Mouse (Mus musculus): ENCODE data around the gene Tiam2. TPM values are rescaled to one million over a fixed set of nuclear protein-coding genes. Genes with fewer than 3 reads are reported as not detected.

Tiam2 gene
- polyA plus RNA-seq, 1 experiment from 2014 or later: 7.8 TPM

DNA sequence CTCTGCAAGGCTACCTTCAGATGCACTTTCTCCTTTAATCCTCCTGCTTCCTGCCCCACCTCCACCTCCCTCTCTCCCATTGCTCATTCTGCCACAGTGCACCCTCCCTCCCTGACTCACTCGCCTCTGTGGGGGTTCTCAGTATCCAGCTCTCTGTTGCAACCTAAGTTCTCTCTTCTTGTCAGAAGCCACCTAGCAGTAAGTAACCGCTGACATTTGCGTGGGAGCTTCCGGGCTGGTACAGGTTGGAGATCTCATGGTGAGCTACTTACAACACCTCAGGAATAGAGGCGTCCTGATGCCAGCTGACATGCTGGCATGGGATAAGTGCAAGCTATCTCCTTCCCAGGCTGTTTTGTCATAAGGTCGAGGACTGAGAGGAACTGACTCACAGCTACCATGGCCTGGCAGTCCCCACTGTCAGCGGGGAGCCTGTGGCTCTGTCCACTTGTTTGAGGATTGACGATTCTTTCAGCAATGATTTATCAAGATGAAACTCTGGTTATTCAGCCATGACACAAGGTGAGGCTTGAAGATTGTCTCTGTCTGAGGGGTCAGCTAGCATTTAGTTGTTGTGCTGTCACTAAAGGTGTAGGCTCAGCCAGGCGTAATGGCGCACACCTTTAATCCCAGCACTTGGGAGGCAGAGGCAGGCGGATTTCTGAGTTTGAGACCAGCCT, 164.0 kb downstream of the Tiam2 start:
- H3K36me3 ChIP-seq (ENCODE audit: control insufficient read depth, insufficient read depth, low read length): no peaks in the 10 kb centered on the region
- H3K4me1 ChIP-seq (ENCODE audit: control insufficient read depth, insufficient read depth, low read length): no peaks in the 10 kb centered on the region
- H3K27me3 ChIP-seq (ENCODE audit: control insufficient read depth, insufficient read depth, low read length): no peaks in the 10 kb centered on the region
- H3K9me3 ChIP-seq (ENCODE audit: control insufficient read depth, low read length): no peaks in the 10 kb centered on the region
- no peak overlapping the region for H3K9ac ChIP-seq (replicated peaks; ENCODE audit: low read depth, low read length)
- H3K4me3 ChIP-seq (ENCODE audit: low read depth, low read length): no peak overlapping the region
- H3K27ac ChIP-seq (ENCODE audit: low read depth, low read length): no peak overlapping the region
- WGBS: 84% methylated on average over 11 of the region's 11 CpGs
- no peak overlapping the region for H3K4me2 ChIP-seq (ENCODE audit: low read depth, low read length)
- ATAC-seq (ENCODE audit: low read depth): no peak

- 78% methylated on average over 5 of the region's 5 CpGs for WGBS
- ATAC-seq (ENCODE audit: low read depth): no peak
- H3K27me3 ChIP-seq (ENCODE audit: control insufficient read depth, insufficient read depth, low read length): no peaks in the 10 kb centered on the region
- no peak overlapping the region for H3K9ac ChIP-seq (replicated peaks; ENCODE audit: low read depth, low read length)
- no peak overlapping the region for H3K27ac ChIP-seq (ENCODE audit: low read depth, low read length)
- no peak overlapping the region for H3K4me2 ChIP-seq (ENCODE audit: low read depth, low read length)
- no peaks in the 10 kb centered on the region for H3K36me3 ChIP-seq (ENCODE audit: control insufficient read depth, insufficient read depth, low read length)
- H3K4me3 ChIP-seq (ENCODE audit: low read depth, low read length): no peak overlapping the region
- H3K9me3 ChIP-seq (ENCODE audit: control insufficient read depth, low read length): no peaks in the 10 kb centered on the region
- no peaks in the 10 kb centered on the region for H3K4me1 ChIP-seq (ENCODE audit: control insufficient read depth, insufficient read depth, low read length)
Measured at GRCm38 (mm10) chr17:3491065-3491464, 164.7 kb downstream of the Tiam2 start.

DNA sequence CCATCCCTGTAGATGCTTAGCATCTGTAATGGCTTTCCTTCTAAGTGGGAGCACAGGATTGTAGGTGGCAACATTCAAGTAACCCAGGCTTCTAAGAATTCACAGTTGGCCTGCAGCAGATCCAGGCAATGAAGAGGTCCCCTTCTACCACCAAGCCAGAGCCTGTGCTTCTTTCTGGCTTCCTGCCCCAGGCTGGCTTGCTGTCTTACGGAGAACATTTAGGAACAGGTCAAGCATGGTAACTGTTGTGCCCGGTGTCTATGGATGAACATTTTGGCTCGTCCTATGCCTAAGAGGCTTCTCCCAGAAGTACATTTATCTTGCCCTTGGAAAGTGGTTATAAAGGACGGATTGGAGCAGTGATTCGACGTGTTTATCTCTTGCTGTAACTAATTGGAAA, 165.3 kb downstream of the Tiam2 start:
- no peaks in the 10 kb centered on the region for H3K27me3 ChIP-seq (ENCODE audit: control insufficient read depth, insufficient read depth, low read length)
- no peaks in the 10 kb centered on the region for H3K9me3 ChIP-seq (ENCODE audit: control insufficient read depth, low read length)
- 83% methylated on average over 6 of the region's 6 CpGs for WGBS
- H3K27ac ChIP-seq (ENCODE audit: low read depth, low read length): no peak overlapping the region
- H3K4me3 ChIP-seq (ENCODE audit: low read depth, low read length): no peak overlapping the region
- H3K9ac ChIP-seq (replicated peaks; ENCODE audit: low read depth, low read length): no peak overlapping the region
- no peak for ATAC-seq (ENCODE audit: low read depth)
- no peaks in the 10 kb centered on the region for H3K36me3 ChIP-seq (ENCODE audit: control insufficient read depth, insufficient read depth, low read length)
- no peak overlapping the region for H3K4me2 ChIP-seq (ENCODE audit: low read depth, low read length)
- H3K4me1 ChIP-seq (ENCODE audit: control insufficient read depth, insufficient read depth, low read length): no peaks in the 10 kb centered on the region

DNA sequence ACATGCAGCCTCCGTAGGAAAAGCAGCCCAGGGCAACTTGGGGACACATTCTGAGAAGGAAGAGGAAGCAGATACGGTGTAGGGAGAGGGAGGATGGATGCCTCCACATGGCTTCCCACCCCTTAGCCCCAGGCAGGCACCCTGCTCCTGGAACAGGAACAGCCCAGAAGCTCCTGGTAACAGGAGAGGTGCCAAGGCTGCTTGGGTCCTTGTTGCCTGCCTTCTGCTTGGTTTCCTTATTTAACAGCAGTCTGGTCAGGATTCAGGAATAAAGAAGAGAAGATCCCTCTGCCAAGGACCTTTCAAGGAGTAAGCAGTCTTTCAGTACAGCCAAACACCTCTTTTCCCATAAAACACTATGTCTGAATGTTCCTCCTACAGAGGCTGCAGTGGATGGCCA, 169.2 kb downstream of the Tiam2 start:
- ATAC-seq (ENCODE audit: low read depth): no peak
- Histone ChIP-seq H3K27ac (ENCODE audit: low read depth, low read length) (no peak overlapping the region), H3K27me3 (ENCODE audit: control insufficient read depth, insufficient read depth, low read length) (no peaks in the 10 kb centered on the region), H3K9ac (replicated peaks; ENCODE audit: low read depth, low read length) (no peak overlapping the region), H3K4me2 (ENCODE audit: low read depth, low read length) (no peak overlapping the region), H3K9me3 (ENCODE audit: control insufficient read depth, low read length) (no peaks in the 10 kb centered on the region), H3K36me3 (ENCODE audit: control insufficient read depth, insufficient read depth, low read length) (no peaks in the 10 kb centered on the region), H3K4me1 (ENCODE audit: control insufficient read depth, insufficient read depth, low read length) (no peaks in the 10 kb centered on the region), H3K4me3 (ENCODE audit: low read depth, low read length) (no peak overlapping the region)
- 85% methylated on average over 2 of the region's 2 CpGs for WGBS

DNA sequence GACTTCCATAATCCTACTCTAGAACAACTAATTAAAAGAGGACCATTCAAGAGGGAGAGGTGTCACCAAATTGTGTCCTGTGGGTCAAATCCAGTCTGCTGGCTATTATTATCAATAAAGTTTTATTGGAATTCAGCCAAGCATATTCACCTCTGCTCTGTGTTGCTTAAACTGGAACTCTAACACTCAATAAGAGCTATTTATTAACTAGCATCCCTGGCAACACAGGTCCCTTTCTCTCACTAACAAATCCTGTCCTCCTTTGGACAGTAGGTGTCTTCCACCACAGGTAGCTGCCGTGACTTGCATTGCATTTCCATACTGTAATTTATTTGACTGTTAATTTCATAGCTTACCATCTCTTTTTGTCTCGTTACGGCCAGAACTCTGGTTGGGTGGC, 169.7 kb downstream of the Tiam2 start:
- no peak overlapping the region for H3K27ac ChIP-seq (ENCODE audit: low read depth, low read length)
- WGBS: 91% methylated on average over 3 of the region's 3 CpGs
- no peak for ATAC-seq (ENCODE audit: low read depth)
- H3K27me3 ChIP-seq (ENCODE audit: control insufficient read depth, insufficient read depth, low read length): no peaks in the 10 kb centered on the region
- no peak overlapping the region for H3K4me2 ChIP-seq (ENCODE audit: low read depth, low read length)
- no peak overlapping the region for H3K4me3 ChIP-seq (ENCODE audit: low read depth, low read length)
- no peak overlapping the region for H3K9ac ChIP-seq (replicated peaks; ENCODE audit: low read depth, low read length)
- H3K9me3 ChIP-seq (ENCODE audit: control insufficient read depth, low read length): no peaks in the 10 kb centered on the region
- no peaks in the 10 kb centered on the region for H3K36me3 ChIP-seq (ENCODE audit: control insufficient read depth, insufficient read depth, low read length)
- no peaks in the 10 kb centered on the region for H3K4me1 ChIP-seq (ENCODE audit: control insufficient read depth, insufficient read depth, low read length)

GRCm38 (mm10) chr17:3498086-3498485, 171.7 kb downstream of the Tiam2 start:
- H3K4me3 ChIP-seq (ENCODE audit: low read depth, low read length): no peak overlapping the region
- no peak overlapping the region for H3K27ac ChIP-seq (ENCODE audit: low read depth, low read length)
- H3K4me1 ChIP-seq (ENCODE audit: control insufficient read depth, insufficient read depth, low read length): no peaks in the 10 kb centered on the region
- no peak overlapping the region for H3K9ac ChIP-seq (replicated peaks; ENCODE audit: low read depth, low read length)
- H3K36me3 ChIP-seq (ENCODE audit: control insufficient read depth, insufficient read depth, low read length): no peaks in the 10 kb centered on the region
- H3K4me2 ChIP-seq (ENCODE audit: low read depth, low read length): no peak overlapping the region
- no peaks in the 10 kb centered on the region for H3K27me3 ChIP-seq (ENCODE audit: control insufficient read depth, insufficient read depth, low read length)
- WGBS: 30% methylated on average over 3 of the region's 3 CpGs
- no peak for ATAC-seq (ENCODE audit: low read depth)
- no peaks in the 10 kb centered on the region for H3K9me3 ChIP-seq (ENCODE audit: control insufficient read depth, low read length)

DNA sequence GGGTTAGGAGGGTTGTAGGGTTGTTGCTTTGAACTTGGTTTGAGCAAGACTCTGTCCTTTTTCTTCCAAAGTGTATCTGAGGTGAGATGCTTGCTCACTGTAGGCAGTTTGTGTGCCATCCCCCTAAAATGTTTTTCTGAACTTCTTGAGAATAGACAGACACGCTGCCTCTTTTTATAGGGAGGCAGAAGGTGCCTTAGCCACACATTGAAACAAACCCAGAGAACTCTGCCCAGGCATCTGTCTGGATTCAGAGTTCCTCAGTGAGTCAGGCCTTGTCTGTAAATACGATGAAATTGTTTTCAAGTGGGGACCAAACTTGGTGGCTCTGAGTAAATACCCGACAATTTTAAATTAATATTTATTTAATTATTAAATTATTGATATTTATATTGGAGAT, 172.2 kb downstream of the Tiam2 start:
- no peaks in the 10 kb centered on the region for H3K4me1 ChIP-seq (ENCODE audit: control insufficient read depth, insufficient read depth, low read length)
- no peak overlapping the region for H3K9ac ChIP-seq (replicated peaks; ENCODE audit: low read depth, low read length)
- 90% methylated on average over 3 of the region's 3 CpGs for WGBS
- no peak overlapping the region for H3K4me2 ChIP-seq (ENCODE audit: low read depth, low read length)
- H3K27ac ChIP-seq (ENCODE audit: low read depth, low read length): no peak overlapping the region
- no peak for ATAC-seq (ENCODE audit: low read depth)
- H3K36me3 ChIP-seq (ENCODE audit: control insufficient read depth, insufficient read depth, low read length): no peaks in the 10 kb centered on the region
- no peaks in the 10 kb centered on the region for H3K27me3 ChIP-seq (ENCODE audit: control insufficient read depth, insufficient read depth, low read length)
- no peaks in the 10 kb centered on the region for H3K9me3 ChIP-seq (ENCODE audit: control insufficient read depth, low read length)
- no peak overlapping the region for H3K4me3 ChIP-seq (ENCODE audit: low read depth, low read length)

- Histone ChIP-seq H3K9ac (replicated peaks; ENCODE audit: low read depth, low read length) (no peak overlapping the region), H3K27ac (ENCODE audit: low read depth, low read length) (no peak overlapping the region), H3K4me2 (ENCODE audit: low read depth, low read length) (no peak overlapping the region), H3K4me1 (ENCODE audit: control insufficient read depth, insufficient read depth, low read length) (no peaks in the 10 kb centered on the region), H3K9me3 (ENCODE audit: control insufficient read depth, low read length) (no peaks in the 10 kb centered on the region), H3K36me3 (ENCODE audit: control insufficient read depth, insufficient read depth, low read length) (no peaks in the 10 kb centered on the region), H3K27me3 (ENCODE audit: control insufficient read depth, insufficient read depth, low read length) (no peaks in the 10 kb centered on the region), H3K4me3 (ENCODE audit: low read depth, low read length) (no peak overlapping the region)
- no peak for ATAC-seq (ENCODE audit: low read depth)
- WGBS: 95% methylated on average over 8 of the region's 8 CpGs
Measured at GRCm38 (mm10) chr17:3499468-3499867, 173.1 kb downstream of the Tiam2 start.

DNA sequence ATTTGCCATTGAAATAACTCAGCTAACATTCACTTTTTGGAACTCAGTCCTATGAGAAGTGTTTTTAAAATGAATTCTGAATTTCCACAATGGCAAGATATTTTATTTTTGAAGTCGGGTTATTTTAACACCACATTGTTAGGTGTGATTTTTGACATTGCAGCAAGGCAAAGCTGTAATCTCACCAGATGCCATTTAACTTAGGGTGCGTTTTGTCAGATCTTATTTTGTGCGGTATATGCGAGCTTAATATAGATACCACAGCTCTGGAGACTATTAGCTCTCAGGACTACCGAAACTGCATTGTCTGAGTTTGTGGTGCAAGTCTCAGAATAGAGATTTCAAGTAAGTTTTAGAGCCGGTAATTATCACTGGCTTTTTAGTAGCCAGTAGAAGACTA, 173.7 kb downstream of the Tiam2 start:
- H3K27ac ChIP-seq (ENCODE audit: low read depth, low read length): no peak overlapping the region
- no peak overlapping the region for H3K9ac ChIP-seq (replicated peaks; ENCODE audit: low read depth, low read length)
- H3K36me3 ChIP-seq (ENCODE audit: control insufficient read depth, insufficient read depth, low read length): no peaks in the 10 kb centered on the region
- no peaks in the 10 kb centered on the region for H3K27me3 ChIP-seq (ENCODE audit: control insufficient read depth, insufficient read depth, low read length)
- H3K4me3 ChIP-seq (ENCODE audit: low read depth, low read length): no peak overlapping the region
- WGBS: 97% methylated on average over 6 of the region's 6 CpGs
- H3K4me1 ChIP-seq (ENCODE audit: control insufficient read depth, insufficient read depth, low read length): no peaks in the 10 kb centered on the region
- no peak overlapping the region for H3K4me2 ChIP-seq (ENCODE audit: low read depth, low read length)
- ATAC-seq (ENCODE audit: low read depth): no peak
- H3K9me3 ChIP-seq (ENCODE audit: control insufficient read depth, low read length): no peaks in the 10 kb centered on the region

All from neural tube, embryonic 14.5 days (tissue).